Mouse (Mus musculus): Measurements from ENCODE around the gene Pkig. TPM values are rescaled to one million over a fixed set of nuclear protein-coding genes. Genes with fewer than 3 reads are reported as not detected.

Pkig gene
- 110 and 119 TPM in 2 replicates for polyA plus RNA-seq (2015; fragmentation: Nextera tagmentation; extraction: Ambion mirVana)

- Histone ChIP-seq H3K9me3 (no peaks in the 10 kb centered on the region), H3K4me1 (replicated peaks) (peaks cover 33% of the 10 kb centered on the region), H3K9ac (peak within 1 kb of the TSS; percentile 83), H3K4me2 (peak within 1 kb of the TSS; percentile 62), H3K27me3 (no peaks in the 10 kb centered on the region), H3K36me3 (no peaks in the 10 kb centered on the region), H3K27ac (peak within 1 kb of the TSS; percentile 88), H3K4me3 (peak within 1 kb of the TSS; percentile 84)
- under 1% methylated on average over 71 of the region's 71 CpGs for WGBS
- peak; percentile 90 for ATAC-seq (ENCODE audit: low FRiP score)
These were observed at the start of gene Pkig for GRCm38 (mm10) chr2:163657975-163658886. Pkig (plus strand) TSS chr2:163658386.

DNA sequence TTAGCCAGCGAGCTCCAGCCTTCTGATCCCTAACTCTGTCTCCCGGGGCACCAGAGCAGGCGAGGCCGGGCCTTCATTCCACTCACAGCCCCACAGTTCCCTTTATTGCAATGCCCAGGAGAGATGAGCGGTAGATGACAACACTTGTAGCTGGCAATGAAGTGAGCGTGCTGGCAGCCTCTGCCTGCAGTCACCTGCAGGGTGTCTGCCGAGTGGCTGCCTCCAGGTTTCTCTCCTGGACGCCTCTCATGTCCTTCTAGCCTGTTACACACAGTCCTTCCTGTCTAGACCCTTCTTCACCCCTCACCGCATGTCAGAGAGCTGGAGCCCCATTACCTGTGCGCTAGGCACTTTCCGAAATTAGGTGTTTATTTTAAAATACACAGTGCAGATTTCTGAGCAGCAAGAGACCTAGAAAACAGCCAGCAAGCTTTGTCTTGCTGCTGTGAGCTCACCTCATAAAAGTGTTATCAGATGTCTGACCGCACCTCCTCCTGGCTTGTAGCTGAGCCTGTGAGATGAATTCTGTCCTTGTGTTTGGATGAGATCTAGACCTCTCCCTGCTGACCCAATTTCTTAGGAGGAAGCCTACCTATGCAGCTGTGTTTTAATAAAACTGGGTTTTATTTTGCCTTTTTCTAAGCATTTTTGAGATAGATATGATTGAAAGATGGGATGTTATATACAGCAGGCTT is 48.8 kb upstream of the Pkig start:
- Histone ChIP-seq H3K36me3 (peaks cover 57% of the 10 kb centered on the region), H3K4me1 (replicated peaks) (peaks cover 3% of the 10 kb centered on the region; the same call in 1 of the 2 replicates), H3K27me3 (no peaks in the 10 kb centered on the region), H3K9me3 (no peaks in the 10 kb centered on the region), H3K4me3 (no peak overlapping the region), H3K9ac (no peak overlapping the region), H3K27ac (no peak overlapping the region), H3K4me2 (no peak overlapping the region)
- no peak for ATAC-seq (ENCODE audit: low FRiP score)
- WGBS: 86% methylated on average over 12 of the region's 12 CpGs

DNA sequence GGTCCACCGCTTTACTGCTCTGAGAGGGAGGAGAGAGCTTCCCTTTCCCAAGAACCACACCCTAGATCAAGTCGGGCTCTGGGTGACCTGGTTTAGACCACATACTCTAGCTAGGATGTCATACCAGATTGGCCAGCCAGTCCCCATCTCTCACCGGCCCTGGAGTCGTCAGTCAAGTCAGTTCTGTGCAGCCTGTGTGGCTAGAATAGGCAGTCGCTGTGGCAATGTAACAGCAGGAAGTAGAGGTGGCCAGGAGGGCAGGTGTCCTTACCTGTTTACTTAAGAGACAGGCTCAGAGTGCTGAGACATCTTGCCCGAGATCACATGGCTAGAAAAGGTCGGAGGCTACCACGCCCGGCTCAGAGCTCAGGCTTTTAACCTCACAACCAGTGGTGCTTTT is 47.0 kb upstream of the Pkig start:
- H3K9ac ChIP-seq: no peak overlapping the region
- H3K27me3 ChIP-seq: no peaks in the 10 kb centered on the region
- H3K4me1 ChIP-seq (replicated peaks): no peaks in the 10 kb centered on the region
- no peak overlapping the region for H3K27ac ChIP-seq
- H3K36me3 ChIP-seq: peaks cover 74% of the 10 kb centered on the region
- WGBS: 86% methylated on average over 9 of the region's 9 CpGs
- ATAC-seq (ENCODE audit: low FRiP score): no peak
- no peak overlapping the region for H3K4me3 ChIP-seq
- no peak overlapping the region for H3K4me2 ChIP-seq
- H3K9me3 ChIP-seq: no peaks in the 10 kb centered on the region

DNA sequence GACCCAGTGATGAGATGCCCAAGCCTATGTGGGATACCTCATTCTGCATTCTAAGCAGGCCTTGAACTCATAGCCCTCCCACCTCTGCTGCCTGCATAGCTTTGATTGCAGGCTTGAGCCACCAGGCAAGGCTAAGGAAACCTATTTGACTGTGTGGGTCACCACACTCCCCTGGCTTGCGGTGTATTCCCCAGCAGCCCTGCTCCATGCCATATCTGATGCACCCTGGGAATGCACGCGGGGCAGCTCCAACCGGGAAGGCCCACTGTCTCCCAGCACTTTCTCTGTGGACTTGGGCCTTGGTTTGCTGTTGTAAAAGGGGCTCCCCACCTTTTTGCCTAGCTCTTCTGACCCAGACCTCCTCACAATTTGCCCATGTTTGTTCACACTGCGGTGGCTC is 45.0 kb upstream of the Pkig start:
- H3K9ac ChIP-seq: no peak overlapping the region
- no peak overlapping the region for H3K4me3 ChIP-seq
- WGBS: 95% methylated on average over 5 of the region's 5 CpGs
- peaks cover 87% of the 10 kb centered on the region for H3K36me3 ChIP-seq
- no peaks in the 10 kb centered on the region for H3K27me3 ChIP-seq
- no peaks in the 10 kb centered on the region for H3K9me3 ChIP-seq
- H3K4me2 ChIP-seq: no peak overlapping the region
- no peaks in the 10 kb centered on the region for H3K4me1 ChIP-seq (replicated peaks)
- H3K27ac ChIP-seq: no peak overlapping the region
- no peak for ATAC-seq (ENCODE audit: low FRiP score)

- Histone ChIP-seq H3K4me2 (no peak overlapping the region), H3K4me3 (no peak overlapping the region), H3K36me3 (peaks cover 94% of the 10 kb centered on the region), H3K9me3 (no peaks in the 10 kb centered on the region), H3K27me3 (no peaks in the 10 kb centered on the region), H3K4me1 (replicated peaks) (no peaks in the 10 kb centered on the region), H3K9ac (no peak overlapping the region), H3K27ac (no peak overlapping the region)
- WGBS: 92% methylated on average over 4 of the region's 4 CpGs
- no peak for ATAC-seq (ENCODE audit: low FRiP score)
These were observed 44.2 kb upstream of the Pkig start for GRCm38 (mm10) chr2:163613990-163614389.

DNA sequence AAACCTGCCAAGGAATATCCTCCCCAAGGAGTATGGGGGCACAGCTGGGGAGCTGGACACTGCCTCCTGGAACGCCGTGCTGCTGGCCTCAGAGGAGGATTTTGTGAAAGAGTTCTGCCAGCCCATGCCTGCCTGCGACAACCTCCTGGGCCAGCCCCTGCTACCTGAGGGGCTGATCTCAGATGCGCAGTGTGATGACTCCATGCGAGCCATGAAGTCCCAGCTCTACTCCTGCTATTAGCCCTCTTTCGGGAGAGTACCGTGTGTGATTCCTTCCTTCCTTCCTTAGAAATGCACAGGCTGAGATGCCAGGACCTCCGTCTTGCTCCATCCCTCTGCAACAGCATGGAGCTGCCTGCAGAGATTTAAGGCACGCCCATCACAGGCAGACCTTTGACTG is 42.8 kb upstream of the Pkig start:
- no peaks in the 10 kb centered on the region for H3K4me1 ChIP-seq (replicated peaks)
- no peaks in the 10 kb centered on the region for H3K27me3 ChIP-seq
- no peak for ATAC-seq (ENCODE audit: low FRiP score)
- H3K36me3 ChIP-seq: peaks cover 97% of the 10 kb centered on the region
- WGBS: 93% methylated on average over 9 of the region's 9 CpGs
- H3K9me3 ChIP-seq: no peaks in the 10 kb centered on the region
- no peak overlapping the region for H3K4me3 ChIP-seq
- H3K27ac ChIP-seq: no peak overlapping the region
- no peak overlapping the region for H3K4me2 ChIP-seq
- no peak overlapping the region for H3K9ac ChIP-seq

DNA sequence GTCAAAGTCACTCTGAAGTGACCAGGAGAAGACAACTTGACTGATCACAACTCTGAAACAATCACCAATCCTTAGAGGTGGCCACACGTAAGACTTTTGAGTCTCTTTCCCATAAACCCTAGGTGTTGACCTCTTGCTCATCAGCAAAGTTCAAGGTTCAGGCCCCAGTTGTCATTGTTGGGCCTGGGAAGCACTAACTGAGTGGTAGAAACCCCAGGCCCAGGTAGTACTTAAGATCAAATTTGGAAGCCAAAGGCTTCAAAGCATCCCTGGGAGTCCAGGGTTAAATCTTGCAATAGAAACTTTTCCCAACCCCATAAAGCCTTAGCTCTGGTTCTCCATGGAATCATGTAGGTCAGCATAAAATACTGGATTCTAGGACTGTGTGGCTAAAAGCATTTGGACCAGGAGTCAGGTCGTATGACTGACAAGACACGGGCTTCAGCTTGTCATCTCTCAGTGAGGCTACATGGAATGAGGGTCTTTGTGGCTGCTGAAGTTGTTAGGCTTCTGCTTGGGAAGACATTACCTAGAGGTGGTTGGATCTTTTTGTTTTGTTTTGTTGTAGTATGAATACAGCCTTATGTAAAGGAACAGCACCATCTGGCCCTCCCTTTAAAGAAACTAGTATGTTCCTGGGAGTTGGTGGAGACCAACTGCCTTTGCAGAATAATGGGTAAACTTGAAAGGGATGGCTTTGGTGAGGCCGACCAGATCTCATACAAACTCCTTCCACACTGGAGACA is 42.1 kb upstream of the Pkig start:
- WGBS: 91% methylated on average over 4 of the region's 4 CpGs
- Histone ChIP-seq H3K9ac (no peak overlapping the region), H3K9me3 (no peaks in the 10 kb centered on the region), H3K36me3 (peaks cover 97% of the 10 kb centered on the region), H3K27me3 (no peaks in the 10 kb centered on the region), H3K4me1 (replicated peaks) (no peaks in the 10 kb centered on the region), H3K4me2 (no peak overlapping the region), H3K27ac (no peak overlapping the region), H3K4me3 (no peak overlapping the region)
- no peak for ATAC-seq (ENCODE audit: low FRiP score)

DNA sequence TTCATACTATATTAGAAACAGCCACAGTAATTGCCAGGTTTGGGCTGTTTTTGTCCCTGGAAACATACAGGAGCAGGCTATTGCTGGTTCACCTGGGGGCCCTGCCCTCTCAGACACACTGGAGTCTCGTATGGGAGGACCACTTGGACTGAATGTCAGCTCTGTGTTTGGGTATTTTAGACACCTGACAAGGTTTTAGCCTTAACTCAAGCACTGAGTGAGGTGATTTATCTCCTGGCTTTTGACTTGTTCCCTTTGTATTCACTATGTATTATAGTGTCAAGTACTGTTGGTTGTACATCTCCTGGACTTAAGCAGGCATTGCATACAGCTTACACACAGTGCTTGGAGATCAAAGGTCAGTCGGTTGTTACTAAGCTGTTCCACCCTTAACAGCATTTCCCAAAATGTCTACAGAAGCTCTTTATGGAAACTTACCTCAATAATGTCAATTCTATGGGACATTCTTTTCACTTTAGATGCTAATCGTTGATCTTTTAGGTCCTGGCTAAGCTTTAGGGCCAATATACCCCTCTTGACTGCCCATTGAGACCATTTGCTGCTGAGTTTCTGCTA is 41.4 kb upstream of the Pkig start:
- no peak for ATAC-seq (ENCODE audit: low FRiP score)
- no peak overlapping the region for H3K9ac ChIP-seq
- H3K36me3 ChIP-seq: peaks cover 98% of the 10 kb centered on the region
- H3K4me1 ChIP-seq (replicated peaks): no peaks in the 10 kb centered on the region
- H3K27me3 ChIP-seq: no peaks in the 10 kb centered on the region
- no peak overlapping the region for H3K4me2 ChIP-seq
- no peaks in the 10 kb centered on the region for H3K9me3 ChIP-seq
- no peak overlapping the region for H3K27ac ChIP-seq
- H3K4me3 ChIP-seq: no peak overlapping the region
- WGBS: 93% methylated on average over 3 of the region's 3 CpGs

- H3K4me1 ChIP-seq (replicated peaks): no peaks in the 10 kb centered on the region
- no peak overlapping the region for H3K4me3 ChIP-seq
- H3K9me3 ChIP-seq: no peaks in the 10 kb centered on the region
- no peak overlapping the region for H3K4me2 ChIP-seq
- H3K27me3 ChIP-seq: no peaks in the 10 kb centered on the region
- H3K9ac ChIP-seq: no peak overlapping the region
- H3K27ac ChIP-seq: no peak overlapping the region
- peaks cover 98% of the 10 kb centered on the region for H3K36me3 ChIP-seq
- 80% methylated on average over 3 of the region's 3 CpGs for WGBS
- ATAC-seq (ENCODE audit: low FRiP score): no peak
These were observed 40.8 kb upstream of the Pkig start for GRCm38 (mm10) chr2:163617232-163617863.

GRCm38 (mm10) chr2:163617874-163618273 is 40.3 kb upstream of the Pkig start:
- no peaks in the 10 kb centered on the region for H3K9me3 ChIP-seq
- H3K9ac ChIP-seq: no peak overlapping the region
- no peak overlapping the region for H3K27ac ChIP-seq
- 91% methylated on average over 4 of the region's 4 CpGs for WGBS
- no peak for ATAC-seq (ENCODE audit: low FRiP score)
- H3K4me2 ChIP-seq: no peak overlapping the region
- H3K4me1 ChIP-seq (replicated peaks): no peaks in the 10 kb centered on the region
- no peak overlapping the region for H3K4me3 ChIP-seq
- H3K36me3 ChIP-seq: peaks cover 99% of the 10 kb centered on the region
- no peaks in the 10 kb centered on the region for H3K27me3 ChIP-seq

DNA sequence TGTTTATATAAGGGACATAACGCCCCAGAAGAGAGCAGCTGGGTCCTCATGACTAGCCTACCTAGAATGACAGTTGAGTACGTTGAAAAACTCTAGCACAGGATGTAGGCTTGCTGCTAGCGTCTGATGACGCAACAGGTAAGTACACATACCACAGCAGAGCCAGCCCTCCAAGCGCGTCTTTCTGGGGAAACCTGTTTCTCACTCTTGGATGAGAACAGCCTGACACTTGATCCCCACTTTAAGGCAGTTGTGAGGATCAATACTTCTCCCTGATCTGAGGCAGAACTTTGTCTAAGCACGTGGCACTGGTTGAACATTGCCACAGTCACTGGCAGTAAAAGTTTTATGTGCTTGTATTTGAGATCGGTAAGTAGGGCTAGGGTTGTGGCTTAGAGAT is 37.7 kb upstream of the Pkig start:
- Histone ChIP-seq H3K9ac (no peak overlapping the region), H3K4me1 (replicated peaks) (no peaks in the 10 kb centered on the region), H3K36me3 (peaks cover 95% of the 10 kb centered on the region), H3K9me3 (no peaks in the 10 kb centered on the region), H3K4me2 (no peak overlapping the region), H3K27ac (no peak overlapping the region), H3K27me3 (no peaks in the 10 kb centered on the region), H3K4me3 (no peak overlapping the region)
- whole genome bisulfite sequencing: 91% methylated on average over 8 of the region's 8 CpGs
- no peak for ATAC-seq (ENCODE audit: low FRiP score)
